Mouse (Mus musculus) ovary, adult 18-20 months (tissue): ENCODE results near the gene Traf6.

Experiments used
- DNase-seq: peaks from one replicate; pipeline ENCODE4 v3.0.0; 2022; ENCODE audit warnings: low spot score, mixed read lengths

Gene Traf6

DNA sequence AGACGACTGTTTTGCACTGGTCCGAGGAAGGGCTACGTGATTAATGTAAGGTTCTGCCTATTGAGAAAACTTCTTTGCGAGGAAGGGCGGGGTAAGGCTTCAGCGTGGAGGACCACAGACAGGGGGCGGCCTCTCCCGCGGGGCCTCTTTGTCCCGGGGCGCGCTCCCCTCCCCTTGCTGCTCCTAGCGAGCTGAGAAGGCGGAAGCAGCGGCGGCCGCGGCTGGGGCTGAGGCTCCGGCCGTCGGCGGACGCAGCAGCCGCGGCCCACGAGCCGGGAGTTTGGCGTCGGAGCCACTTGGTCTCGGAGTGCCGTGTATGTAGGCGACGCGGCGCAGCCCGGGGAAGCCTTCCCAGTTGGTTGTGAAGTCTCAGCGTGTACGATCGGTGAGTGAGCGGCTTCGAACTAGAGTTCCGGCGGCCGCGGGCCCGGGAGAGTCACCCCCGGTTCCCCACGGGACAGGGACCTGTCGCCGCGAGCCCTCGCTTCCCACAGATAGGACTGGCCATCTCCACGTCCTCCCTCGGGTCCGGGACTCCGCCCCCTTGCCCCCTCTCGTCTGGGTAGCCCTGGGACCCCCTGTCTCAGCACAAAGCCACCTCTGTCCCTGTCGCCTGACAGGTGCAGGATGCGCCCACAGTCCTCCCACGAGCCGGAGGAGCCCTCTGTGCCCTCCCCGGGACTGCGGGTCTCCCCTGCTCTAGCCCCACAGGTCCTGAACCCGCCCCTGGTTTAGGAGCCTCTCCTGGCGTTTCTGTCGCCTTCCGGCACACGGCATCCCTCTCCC lies at the start of gene Traf6:
Gene Traf6 (plus strand): TSS at position 194 of the 786 bp plus-strand sequence.
- DNase-seq, result peak; percentile 75

DNA sequence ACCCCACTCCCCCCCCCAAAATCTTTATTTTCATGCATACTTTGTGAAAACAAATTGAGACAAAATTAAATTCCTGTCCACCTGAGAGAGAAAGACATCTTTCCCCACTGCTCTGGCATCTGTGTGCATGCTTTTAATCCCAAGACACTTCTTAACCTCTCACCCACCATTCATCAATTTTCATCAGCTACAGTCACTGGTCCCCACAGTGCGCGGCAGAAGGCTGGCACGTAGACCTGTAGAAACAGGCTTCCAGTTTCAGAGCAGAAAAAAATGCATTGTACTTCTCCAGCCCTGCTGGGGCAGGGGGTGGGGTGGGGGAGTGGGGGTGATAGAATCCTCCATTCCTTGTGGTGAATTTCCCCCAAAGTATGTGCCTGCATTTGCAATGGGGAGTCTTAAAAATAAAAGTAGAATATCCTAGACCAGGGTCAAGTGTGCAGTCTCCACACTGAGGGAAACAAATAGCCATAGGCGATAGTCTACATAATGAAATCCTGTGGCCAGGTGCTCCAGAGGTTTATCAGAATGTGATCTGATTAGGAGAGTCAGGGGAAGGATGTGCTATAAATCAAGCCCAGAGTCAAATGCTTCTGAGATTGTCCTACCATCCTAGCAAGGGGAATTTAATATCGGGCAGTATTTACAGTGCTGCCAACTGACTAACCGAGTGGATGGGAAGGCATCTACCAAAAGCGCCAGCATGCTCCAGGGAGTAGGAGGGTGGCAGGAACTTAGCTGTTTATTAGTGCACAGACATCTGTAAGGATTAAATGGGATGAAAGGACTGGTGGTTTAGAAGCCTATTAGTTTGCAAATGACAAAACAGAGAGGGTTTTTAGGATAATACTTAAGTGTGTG lies 39.0 kb upstream of the Traf6 start:
- DNase-seq, result no peak

DNA sequence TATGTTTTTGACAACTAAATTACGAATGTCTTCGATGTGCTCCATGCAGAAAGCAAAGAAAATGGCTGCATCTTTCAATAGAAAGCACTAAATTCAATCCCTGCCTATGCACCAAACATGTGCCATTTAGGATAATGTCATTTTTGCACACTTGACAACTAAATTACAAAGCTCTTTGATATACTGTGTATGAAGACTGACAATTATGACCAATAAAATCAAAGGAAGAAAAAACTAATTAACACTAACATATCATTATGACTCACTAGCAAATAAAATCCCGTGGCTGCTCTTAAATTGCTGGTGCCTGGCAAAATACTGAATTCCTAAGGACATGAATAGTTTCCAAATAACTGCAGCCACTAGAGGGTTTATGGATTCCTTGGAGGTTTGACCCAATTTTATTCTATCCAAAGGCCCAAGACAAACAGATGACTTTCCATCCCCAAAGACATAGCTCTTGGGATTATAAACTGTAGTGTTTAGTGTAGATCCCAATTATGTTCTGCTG lies 38.3 kb upstream of the Traf6 start:
- DNase-seq, result no peak

GRCm38 (mm10) chr2:101645841-101646240 lies 32.4 kb upstream of the Traf6 start:
- no peak for DNase-seq

GRCm38 (mm10) chr2:101648361-101648760 lies 29.9 kb upstream of the Traf6 start:
- DNase-seq, result no peak

DNA sequence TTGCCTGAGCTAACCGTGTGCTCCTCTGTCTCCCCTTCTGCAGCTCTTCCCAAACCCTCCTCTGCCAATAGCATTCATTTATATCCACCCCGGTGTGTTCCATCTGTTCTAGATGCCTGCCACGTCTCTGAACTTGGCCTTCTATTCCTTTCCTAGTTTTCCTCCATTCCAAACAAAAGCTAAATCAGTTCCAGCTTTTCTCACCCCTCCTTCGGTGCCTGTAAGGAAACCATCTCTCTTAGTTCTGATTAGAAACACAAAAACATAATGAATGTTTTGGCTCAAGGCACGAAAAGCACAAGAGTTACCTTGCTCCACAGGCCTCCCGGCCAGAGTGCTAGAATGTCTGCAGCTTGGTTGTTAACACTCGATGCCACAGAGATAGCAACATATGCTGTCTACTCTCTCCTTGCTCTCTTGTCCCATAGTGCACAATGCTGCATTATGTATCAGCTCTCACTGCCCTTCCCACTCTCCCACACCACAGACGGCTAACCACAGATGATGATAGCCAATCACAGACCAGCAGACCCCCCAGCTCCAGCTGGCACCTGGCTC lies 29.0 kb upstream of the Traf6 start, which contains the start of the genes Rag1 and B230118H07Rik:
Gene Rag1 (minus strand): TSS at position 388 of the 558 bp plus-strand sequence.
Gene B230118H07Rik (minus strand): TSS at position 419 of the 558 bp plus-strand sequence.
- no peak for DNase-seq

GRCm38 (mm10) chr2:101650446-101650845 lies 27.8 kb upstream of the Traf6 start:
- no peak for DNase-seq

GRCm38 (mm10) chr2:101652204-101652920 lies 25.9 kb upstream of the Traf6 start:
- no peak for DNase-seq

DNA sequence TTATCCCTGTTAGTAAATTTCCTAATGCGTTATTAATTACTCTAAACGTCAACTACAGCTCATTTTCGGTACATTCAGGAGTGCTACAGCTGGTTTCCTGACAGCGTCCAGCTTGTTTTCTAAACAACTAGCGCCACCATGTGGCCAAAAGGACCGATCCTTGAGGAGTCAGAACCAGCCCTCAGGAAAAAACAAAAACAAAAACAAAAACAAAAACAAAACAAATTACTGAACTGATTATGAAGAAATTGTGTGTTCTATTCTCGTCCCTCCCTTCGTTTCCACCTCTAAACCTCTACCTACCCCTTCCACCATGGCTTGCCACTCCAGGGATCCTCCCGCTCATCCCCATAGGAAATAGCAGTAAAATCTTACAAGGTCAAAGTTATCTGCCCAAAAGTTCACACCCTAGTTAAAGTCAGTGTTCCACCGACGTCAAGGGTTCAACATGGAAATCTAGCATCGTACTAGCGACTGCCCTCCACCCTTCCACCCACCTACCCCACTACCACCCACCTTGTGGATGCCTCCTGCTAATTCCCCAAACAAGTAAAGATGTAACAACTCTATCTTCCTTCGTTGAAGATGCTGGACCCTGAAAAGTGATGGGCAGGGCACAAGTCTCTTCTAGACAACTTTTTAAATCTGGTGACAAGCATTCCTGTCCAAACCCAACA lies 25.2 kb upstream of the Traf6 start:
- DNase-seq, result no peak

- no peak for DNase-seq
These were observed 17.7 kb upstream of the Traf6 start for GRCm38 (mm10) chr2:101660536-101660935.

DNA sequence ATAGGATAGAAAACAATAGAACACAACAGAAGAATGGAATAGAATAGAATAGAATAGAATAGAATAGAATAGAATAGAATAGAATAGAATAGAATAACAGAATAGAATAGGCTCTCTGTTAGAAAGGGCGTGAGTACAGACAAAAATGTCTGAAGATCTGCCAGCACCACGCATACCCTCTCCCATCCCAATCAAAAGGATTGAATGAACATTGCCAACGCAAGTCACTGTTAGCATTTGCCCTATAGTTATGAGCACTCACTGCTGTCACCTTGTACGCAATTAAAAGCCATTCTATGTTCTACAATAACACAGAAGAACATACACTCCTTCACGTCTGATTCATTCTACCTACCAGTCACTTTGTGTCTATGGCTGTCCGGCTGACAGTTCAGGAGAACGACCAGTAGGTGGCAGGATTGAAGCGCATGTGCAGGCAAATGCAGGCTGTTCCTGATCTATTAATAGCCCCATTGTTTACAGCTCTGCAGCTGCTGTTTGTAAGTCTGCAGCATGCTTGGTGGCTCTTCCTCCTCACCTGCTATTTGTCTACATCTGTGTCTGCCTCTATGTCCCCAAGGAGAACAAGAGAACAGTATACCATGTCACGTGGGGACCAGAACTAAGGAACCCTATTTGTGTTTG lies 13.0 kb upstream of the Traf6 start:
- DNase-seq, result peak; percentile 17

DNA sequence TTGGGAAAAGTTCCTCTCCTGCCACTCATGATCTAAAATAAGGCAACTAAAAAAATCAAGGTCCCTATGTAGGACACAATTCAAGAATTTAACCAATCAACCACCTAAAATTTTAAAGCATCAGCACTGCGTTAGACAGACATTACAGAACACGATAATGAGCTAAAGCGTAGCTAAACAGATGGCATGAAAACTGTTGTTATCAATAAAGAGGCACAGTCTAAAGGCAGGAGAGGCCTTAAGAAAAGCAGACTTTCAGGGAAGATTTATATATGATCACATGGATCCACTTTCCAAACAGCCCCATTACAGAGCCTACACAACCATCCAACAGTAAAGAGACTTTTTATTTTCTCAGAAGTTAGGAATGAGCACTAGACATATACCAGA lies 12.5 kb upstream of the Traf6 start:
- DNase-seq, result no peak

GRCm38 (mm10) chr2:101668751-101669150 lies 9.5 kb upstream of the Traf6 start:
- no peak for DNase-seq

DNA sequence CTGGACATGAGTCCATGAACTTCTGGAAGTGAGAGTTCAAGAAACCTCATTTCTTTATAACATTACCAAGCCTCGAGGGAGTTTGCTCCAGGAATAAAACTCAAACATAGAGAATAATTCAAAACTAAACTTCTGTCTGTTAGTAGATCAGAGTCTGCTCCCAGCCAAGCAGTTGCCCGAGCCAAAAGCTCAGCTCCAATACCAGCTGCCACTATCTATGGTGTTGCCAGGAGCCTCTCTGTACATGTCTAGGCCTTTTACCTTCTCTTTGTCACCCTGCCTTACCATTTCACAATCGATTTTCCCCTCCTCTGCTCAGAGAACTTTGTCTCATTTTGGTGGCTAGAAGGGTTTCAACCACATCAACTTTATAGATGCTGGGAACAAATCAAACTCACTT lies 4.7 kb upstream of the Traf6 start:
- no peak for DNase-seq

DNA sequence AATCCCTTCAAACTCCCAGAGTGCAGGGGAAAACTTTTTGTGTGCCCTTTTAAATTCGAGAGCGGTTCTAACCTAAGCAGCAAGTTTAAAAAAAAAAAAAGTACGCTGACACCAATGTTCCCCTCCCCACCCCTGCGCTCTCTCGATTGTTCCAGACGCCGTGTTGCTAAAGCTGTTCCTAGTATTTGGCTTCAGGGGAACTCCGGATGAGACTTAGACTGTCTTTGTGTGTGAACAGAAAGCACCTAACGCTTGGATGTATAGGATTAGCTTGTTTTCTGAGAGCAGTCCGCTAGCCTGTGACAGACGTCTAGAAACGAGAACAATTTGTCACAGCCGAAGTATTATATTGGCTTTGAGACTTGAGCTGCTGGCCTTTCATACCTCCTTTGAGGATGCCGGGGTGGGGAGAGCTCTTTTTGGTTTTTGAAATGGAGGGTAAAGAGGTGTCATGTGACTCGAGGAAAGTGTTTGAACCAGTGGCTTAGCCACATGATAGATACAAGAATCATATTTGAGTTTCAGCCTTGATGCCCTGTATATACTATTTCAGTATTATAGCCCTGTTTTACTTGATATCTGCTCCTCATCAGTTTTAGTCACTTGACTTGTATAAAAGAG lies 1.0 kb downstream of the Traf6 start:
- DNase-seq, result no peak

DNA sequence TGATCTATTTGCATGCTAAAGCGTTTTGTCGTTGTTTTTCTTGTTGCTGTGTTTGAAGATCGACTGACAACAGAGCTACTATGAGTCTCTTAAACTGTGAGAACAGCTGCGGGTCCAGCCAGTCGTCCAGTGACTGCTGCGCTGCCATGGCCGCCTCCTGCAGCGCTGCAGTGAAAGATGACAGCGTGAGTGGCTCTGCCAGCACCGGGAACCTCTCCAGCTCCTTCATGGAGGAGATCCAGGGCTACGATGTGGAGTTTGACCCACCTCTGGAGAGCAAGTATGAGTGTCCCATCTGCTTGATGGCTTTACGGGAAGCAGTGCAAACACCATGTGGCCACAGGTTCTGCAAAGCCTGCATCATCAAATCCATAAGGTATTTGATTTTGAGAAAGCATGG lies 6.2 kb downstream of the Traf6 start:
- no peak for DNase-seq

DNA sequence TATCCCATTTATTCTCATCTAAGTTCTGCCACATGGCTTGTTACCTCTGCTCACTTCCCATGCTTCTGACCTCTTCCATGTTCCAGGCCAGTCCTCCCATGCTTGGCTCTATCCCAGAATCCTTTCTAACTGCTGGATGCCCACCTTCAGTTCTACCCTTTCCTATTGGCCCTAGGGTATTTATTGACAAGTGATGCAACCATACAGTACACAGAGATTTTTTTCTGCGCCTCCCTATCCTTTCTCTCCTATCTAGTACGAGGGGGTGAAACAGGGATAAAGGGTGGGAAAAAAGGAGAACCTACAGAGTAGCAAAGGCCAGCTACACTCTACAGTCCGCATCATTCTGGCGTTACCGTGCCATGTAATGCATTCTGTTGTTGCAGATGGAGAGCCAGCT lies 9.8 kb downstream of the Traf6 start:
- no peak for DNase-seq

DNA sequence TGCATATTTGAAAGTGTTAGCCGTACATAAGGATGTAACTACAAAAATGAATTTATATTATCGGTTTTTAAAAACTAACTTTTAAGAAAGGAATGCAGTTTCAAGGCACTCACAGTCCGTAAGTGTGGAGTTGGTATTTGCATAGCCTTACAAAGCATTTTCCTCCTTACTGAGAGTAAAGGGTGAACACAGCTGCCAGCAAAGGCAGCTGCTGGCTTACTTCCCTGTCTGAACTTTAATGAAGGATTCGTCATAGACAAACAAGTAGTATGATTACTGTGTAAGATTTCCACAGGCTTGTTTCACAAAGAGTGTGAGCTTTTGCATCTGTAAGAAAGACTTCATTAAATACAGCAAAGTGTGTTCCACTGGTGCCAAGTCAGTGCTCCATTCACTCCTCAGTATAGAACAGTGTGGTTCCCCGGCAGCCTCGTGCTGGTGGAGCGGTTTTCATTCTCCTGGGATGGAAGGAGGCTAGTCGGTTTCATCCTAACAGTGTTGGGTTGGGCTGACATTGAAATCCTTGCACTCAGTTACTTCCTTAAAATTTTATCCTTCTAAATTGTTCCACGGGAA lies 12.1 kb downstream of the Traf6 start:
- DNase-seq, result no peak

- no peak for DNase-seq
These were observed 14.8 kb downstream of the Traf6 start for GRCm38 (mm10) chr2:101693043-101693442.
